In the genomic region with DNA sequence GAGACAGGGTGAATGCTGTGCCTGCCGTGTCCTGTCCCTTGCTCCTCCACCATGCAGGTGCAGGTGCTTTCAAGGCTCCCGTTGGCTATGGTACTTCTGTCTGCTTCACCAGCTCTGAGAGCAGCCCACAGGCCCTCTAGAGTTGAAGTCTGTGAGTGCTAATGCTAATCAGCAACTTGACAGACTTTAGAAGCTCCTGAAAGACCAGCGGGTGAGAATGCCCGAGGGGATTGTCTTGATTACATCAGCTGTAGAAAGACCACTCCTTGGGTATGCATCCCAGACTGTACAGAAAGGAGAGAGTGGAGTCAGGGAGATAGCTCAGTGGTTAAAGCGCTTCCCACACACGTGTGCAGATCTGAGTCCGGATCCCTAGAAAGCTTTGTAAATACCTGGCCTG, we compare ENCODE assay signal across 18 mouse cellular contexts.
"Had no signal": no experiment of that assay in that cellular context is flagged by ENCODE, and none has a peak within 500 bp of the region (broad histone marks: within the 10 kb centered on the region; RNA-seq: fewer than 3 reads in every experiment).

No protein-coding gene starts in this region.

- ATAC-seq: midbrain, embryonic 13.5 days; midbrain, embryonic 16.5 days had no signal

- H3K9ac ChIP-seq: liver, embryonic 14.5 days; lung, embryonic 14.5 days; midbrain, embryonic 13.5 days; neural tube, embryonic 13.5 days; neural tube, embryonic 15.5 days had no signal

- H3K27ac ChIP-seq: liver, embryonic 14.5 days; midbrain, embryonic 10.5 days; midbrain, embryonic 13.5 days; neural tube, embryonic 13.5 days; neural tube, embryonic 15.5 days had no signal

- DNase-seq: lung, adult 18-20 months; lung, embryonic 14.5 days; lung, postnatal 10 days; retina, postnatal 1 day; right cerebral cortex, adult 18-20 months; right cerebral cortex, postnatal 25 days; right cerebral cortex, postnatal 4 days; spleen, adult 18-20 months; thymus, adult 18-20 months; thymus, postnatal 14 days; thymus, postnatal 36 days had no signal

- H3K4me2 ChIP-seq: lung, embryonic 14.5 days; midbrain, embryonic 13.5 days; neural tube, embryonic 13.5 days; neural tube, embryonic 15.5 days had no signal

- H3K27me3 ChIP-seq: midbrain, embryonic 13.5 days; neural tube, embryonic 13.5 days; neural tube, embryonic 15.5 days had no signal

- H3K4me3 ChIP-seq: midbrain, embryonic 10.5 days; midbrain, embryonic 13.5 days; myocyte; neural tube, embryonic 13.5 days; neural tube, embryonic 15.5 days had no signal

- H3K4me1 ChIP-seq: midbrain, embryonic 13.5 days had no signal

- H3K9me3 ChIP-seq: neural tube, embryonic 13.5 days; neural tube, embryonic 15.5 days had no signal

- H3K36me3 ChIP-seq: midbrain, embryonic 10.5 days; midbrain, embryonic 13.5 days; neural tube, embryonic 13.5 days; neural tube, embryonic 15.5 days had no signal
